Mouse (Mus musculus): ENCODE results near the gene Gm6502. TPM values are rescaled to one million over a fixed set of nuclear protein-coding genes. Genes with fewer than 3 reads are reported as not detected.

Gene Gm6502
- not detected for polyA plus RNA-seq (2014; fragmentation: Illumina TruSeq; extraction: RNeasy Lipid Tissue Mini Kit (QIAGEN cat#74804))

GRCm38 (mm10) chr5:94314135-94314534 is at the start of gene Gm6502:
Gene Gm6502 (plus strand): TSS chr5:94314435.

GRCm38 (mm10) chr5:94306696-94307095 is 7.5 kb upstream of the Gm6502 start, which contains the start of gene A430089I19Rik:
Gene A430089I19Rik (minus strand): TSS chr5:94306796.

GRCm38 (mm10) chr5:94339449-94339848 is 25.2 kb downstream of the Gm6502 start, which contains the start of gene AA792892:
Gene AA792892 (plus strand): TSS chr5:94339749.

Other genes with a start within 250 kb of the Gm6502 start
- not detected for gene BC061212, start 243.9 kb upstream of the Gm6502 start, polyA plus RNA-seq (2014; fragmentation: Illumina TruSeq; extraction: RNeasy Lipid Tissue Mini Kit (QIAGEN cat#74804))
- gene Gm6351, start 238.1 kb upstream of the Gm6502 start, polyA plus RNA-seq (2014; fragmentation: Illumina TruSeq; extraction: RNeasy Lipid Tissue Mini Kit (QIAGEN cat#74804)), result not detected
- 2.7 TPM for gene Gm3106, start 96.4 kb upstream of the Gm6502 start, polyA plus RNA-seq (2014; fragmentation: Illumina TruSeq; extraction: RNeasy Lipid Tissue Mini Kit (QIAGEN cat#74804))
- not detected for gene A430089I19Rik, start 7.6 kb upstream of the Gm6502 start, polyA plus RNA-seq (2014; fragmentation: Illumina TruSeq; extraction: RNeasy Lipid Tissue Mini Kit (QIAGEN cat#74804))
- 11.5 TPM for gene AA792892, start 25.3 kb downstream of the Gm6502 start, polyA plus RNA-seq (2014; fragmentation: Illumina TruSeq; extraction: RNeasy Lipid Tissue Mini Kit (QIAGEN cat#74804))
- not detected for gene Gm7682, start 131.3 kb downstream of the Gm6502 start, polyA plus RNA-seq (2014; fragmentation: Illumina TruSeq; extraction: RNeasy Lipid Tissue Mini Kit (QIAGEN cat#74804))
- not detected for gene Gm3139, start 211.9 kb downstream of the Gm6502 start, polyA plus RNA-seq (2014; fragmentation: Illumina TruSeq; extraction: RNeasy Lipid Tissue Mini Kit (QIAGEN cat#74804))